Comparison of ENCODE assay signal across 1 mouse cellular context in genomic region chrX:140979546-140979945, GRCm38 (mm10).
TF ChIP-seq lines count a peak whose summit lies in the region.

No protein-coding gene starts in this region.

TF ChIP-seq in MEL, 35 proteins besides CTCF, POLR2A, EP300 and RAD21:
- no peak for TF ChIP-seq GABPA (IDR thresholded peaks at IDR 0.05; ENCODE audit: low read depth, low read length)
- TF ChIP-seq TCF12 (IDR thresholded peaks at IDR 0.05; ENCODE audit: low read depth, low read length): peak; percentile 19; the same call in 1 of the 2 replicates
- TF ChIP-seq MYB (IDR thresholded peaks at IDR 0.05; ENCODE audit: low read depth, low read length): no peak
- TF ChIP-seq HCFC1 (IDR thresholded peaks at IDR 0.05; ENCODE audit: low read depth, low read length): 0 out of 2 replicates have a peak, but pooled peaks have one; percentile 27
- TF ChIP-seq ETS1 (IDR thresholded peaks at IDR 0.05; ENCODE audit: low read depth, low read length): peak; percentile 31; the same call in 1 of the 2 replicates
- no peak for TF ChIP-seq MAFK (IDR thresholded peaks at IDR 0.05; ENCODE audit: borderline replicate concordance, low read depth, low read length)
- no peak for TF ChIP-seq KAT2A (conservative IDR thresholded peaks at IDR 0.05; ENCODE audit: low read depth, low read length)
- peak; percentile 44; the same call in 1 of the 2 replicates for TF ChIP-seq ELF1 (IDR thresholded peaks at IDR 0.05; ENCODE audit: low read depth, low read length)
- no peak for TF ChIP-seq ZC3H11A (IDR thresholded peaks at IDR 0.05; ENCODE audit: low read depth, low read length)
